Mouse (Mus musculus): ENCODE measurements around the gene Dlgap4.
"Not testable (repeated sequence)": the region's sequence is repeated elsewhere in the genome, so short reads cannot be mapped to it uniquely, and the experiment has no call there.

The Dlgap4 gene

GRCm38 (mm10) chr2:156774738-156775454, 161.4 kb downstream of the Dlgap4 start, which contains the start of gene Myl9:
Myl9 (plus strand) TSS chr2:156775420.
- DNase-seq (ENCODE audit: low read depth, low spot score): no peak

GRCm38 (mm10) chr2:156775455-156776435, 162.2 kb downstream of the Dlgap4 start:
- DNase-seq (ENCODE audit: low read depth, low spot score): no peak

GRCm38 (mm10) chr2:156776907-156777306, 163.4 kb downstream of the Dlgap4 start:
- DNase-seq (ENCODE audit: low read depth, low spot score): no peak

GRCm38 (mm10) chr2:156777326-156778004, 164.0 kb downstream of the Dlgap4 start:
- no peak for DNase-seq (ENCODE audit: low read depth, low spot score)

- DNase-seq (ENCODE audit: low read depth, low spot score): no peak
These were observed 165.1 kb downstream of the Dlgap4 start for GRCm38 (mm10) chr2:156778571-156778970.

- DNase-seq (ENCODE audit: low read depth, low spot score): no peak
These were observed 165.5 kb downstream of the Dlgap4 start for GRCm38 (mm10) chr2:156779036-156779435.

- no peak for DNase-seq (ENCODE audit: low read depth, low spot score)
These were observed 166.0 kb downstream of the Dlgap4 start for GRCm38 (mm10) chr2:156779488-156779887.

GRCm38 (mm10) chr2:156780129-156780528, 166.6 kb downstream of the Dlgap4 start:
- DNase-seq (ENCODE audit: low read depth, low spot score): no peak

- DNase-seq (ENCODE audit: low read depth, low spot score): no peak
These were observed 167.2 kb downstream of the Dlgap4 start for GRCm38 (mm10) chr2:156780752-156781151.

GRCm38 (mm10) chr2:156781281-156781680, 167.8 kb downstream of the Dlgap4 start:
- DNase-seq (ENCODE audit: low read depth, low spot score): no peak

- no peak for DNase-seq (ENCODE audit: low read depth, low spot score)
These were observed 168.5 kb downstream of the Dlgap4 start for GRCm38 (mm10) chr2:156781836-156782480.

- DNase-seq (ENCODE audit: low read depth, low spot score): no peak
These were observed 169.2 kb downstream of the Dlgap4 start for GRCm38 (mm10) chr2:156782481-156783348.

GRCm38 (mm10) chr2:156783349-156783728, 169.8 kb downstream of the Dlgap4 start:
- no peak for DNase-seq (ENCODE audit: low read depth, low spot score)

- no peak for DNase-seq (ENCODE audit: low read depth, low spot score)
These were observed 170.6 kb downstream of the Dlgap4 start for GRCm38 (mm10) chr2:156784016-156784585.

- no peak for DNase-seq (ENCODE audit: low read depth, low spot score)
These were observed 171.4 kb downstream of the Dlgap4 start for GRCm38 (mm10) chr2:156784891-156785290.

GRCm38 (mm10) chr2:156786369-156786768, 172.9 kb downstream of the Dlgap4 start:
- DNase-seq (ENCODE audit: low read depth, low spot score): not testable (repeated sequence)

GRCm38 (mm10) chr2:156787090-156787775, 173.7 kb downstream of the Dlgap4 start:
- no peak for DNase-seq (ENCODE audit: low read depth, low spot score)

GRCm38 (mm10) chr2:156787776-156788105, 174.2 kb downstream of the Dlgap4 start:
- DNase-seq (ENCODE audit: low read depth, low spot score): no peak

- no peak for DNase-seq (ENCODE audit: low read depth, low spot score)
These were observed 175.3 kb downstream of the Dlgap4 start for GRCm38 (mm10) chr2:156788836-156789235.

GRCm38 (mm10) chr2:156798516-156798915, 185.0 kb downstream of the Dlgap4 start:
- no peak for DNase-seq (ENCODE audit: low read depth, low spot score)
